Mouse (Mus musculus) urinary bladder, adult 18-20 months (tissue): ENCODE results near the gene St8sia1.

Experiments used
- DNase-seq, 2 experiments: peaks; one replicate each; pipeline ENCODE4 v3.0.0; 2022; ENCODE audit warnings: low spot score in 2 of 2, mixed read lengths in 2 of 2

Gene St8sia1

DNA sequence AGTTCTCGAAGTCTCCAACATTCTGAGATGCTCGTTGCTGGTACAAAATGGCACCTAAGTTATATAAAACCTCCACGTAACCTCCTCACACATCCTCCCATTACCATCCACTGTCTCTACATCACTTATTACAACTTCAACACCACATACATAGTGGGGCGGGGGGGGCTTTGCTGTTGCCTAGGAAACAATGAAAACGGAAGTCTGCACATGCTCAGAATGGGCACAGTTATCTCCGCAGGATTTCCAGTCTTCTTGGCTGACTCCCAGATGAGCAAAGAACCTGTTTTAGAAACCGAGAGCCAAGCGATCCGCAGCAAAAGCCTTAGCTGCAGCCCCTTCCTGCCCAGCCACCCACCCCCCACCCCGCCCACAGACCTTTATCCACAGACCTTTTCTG, 174.5 kb downstream of the St8sia1 start:
- no peak for DNase-seq

DNA sequence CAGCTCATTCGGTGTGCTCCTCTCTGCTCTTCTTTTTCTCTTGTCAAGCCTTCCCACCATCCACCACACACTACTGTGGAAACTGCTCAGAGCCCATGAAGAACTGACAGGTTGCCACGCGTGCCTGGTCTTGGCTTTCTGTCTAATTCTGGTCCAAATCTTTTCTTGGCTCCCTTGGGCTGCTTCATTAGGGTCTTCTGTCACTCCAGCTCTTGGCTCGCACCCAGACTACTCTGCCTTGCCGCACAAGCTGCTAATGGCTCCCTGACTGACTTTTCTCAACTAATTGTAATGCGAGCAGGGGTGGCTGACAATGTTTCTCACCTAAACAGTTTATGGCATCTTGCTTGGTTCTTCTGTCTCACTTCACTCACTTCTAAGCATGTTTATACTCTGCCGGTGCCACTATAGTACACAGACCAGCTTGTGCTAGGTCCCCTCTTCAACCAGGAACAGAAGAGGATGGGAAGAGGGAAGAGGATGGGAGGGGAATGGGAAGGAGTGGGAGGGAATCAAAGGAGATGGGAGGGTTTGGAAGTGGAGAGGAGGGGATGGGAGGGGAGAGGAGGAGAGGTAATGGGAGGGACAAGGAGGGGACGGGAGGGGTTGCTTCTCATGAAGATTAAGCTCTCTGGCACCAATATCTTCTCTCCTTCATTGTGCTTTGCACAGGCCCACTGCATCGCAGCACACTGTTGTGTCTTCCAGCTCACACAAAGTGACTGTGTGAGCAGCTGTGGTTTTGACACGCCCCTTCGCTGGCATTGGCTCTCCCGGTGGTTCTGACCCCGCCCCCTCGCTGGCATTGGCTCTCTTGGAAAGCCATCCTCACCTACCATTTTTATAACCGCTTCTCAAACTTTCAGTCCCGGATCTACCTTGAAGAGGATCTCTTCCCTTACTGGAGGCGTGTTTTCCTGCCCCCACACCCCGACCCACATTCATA, 175.9 kb downstream of the St8sia1 start:
- no peak for DNase-seq

DNA sequence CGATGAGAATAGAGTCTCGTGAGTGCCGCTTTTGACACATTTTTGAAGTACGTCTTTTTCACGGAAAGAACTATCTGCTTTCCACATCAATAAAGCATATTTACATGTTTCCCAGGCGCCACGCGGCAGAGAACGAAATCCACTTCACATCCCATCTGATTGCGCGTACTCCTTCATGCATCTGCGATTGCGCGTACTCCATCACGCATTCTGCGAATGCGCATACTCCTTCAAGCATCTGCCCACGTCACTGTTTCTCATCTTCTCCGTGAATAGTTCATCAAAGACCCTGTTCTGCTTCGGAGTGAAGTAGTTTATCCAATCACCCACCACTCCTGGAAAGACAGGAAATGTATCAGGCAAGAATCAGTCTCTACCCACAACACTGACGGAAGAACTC, 178.1 kb downstream of the St8sia1 start:
- no peak for DNase-seq

DNA sequence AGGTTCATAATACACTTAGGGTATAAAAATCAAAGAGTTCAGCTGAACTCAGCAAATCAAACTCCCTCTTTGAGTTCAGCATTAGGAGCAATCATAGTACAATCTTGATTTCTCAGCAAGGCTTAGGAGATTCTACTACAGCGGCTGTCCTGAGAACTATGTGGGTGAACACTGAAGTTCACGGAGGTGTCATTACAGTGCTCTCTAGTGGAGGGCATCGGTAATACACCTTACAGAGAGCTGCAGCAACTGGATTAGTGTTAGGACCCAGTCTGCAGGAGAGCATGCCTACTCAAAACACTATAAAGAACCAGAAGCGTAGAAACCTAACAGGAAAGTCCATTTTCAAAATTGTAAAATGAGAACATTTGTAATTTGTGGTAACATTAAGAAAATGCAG, 178.9 kb downstream of the St8sia1 start:
- peak in 1 of 2 experiments; percentile 16 for DNase-seq

DNA sequence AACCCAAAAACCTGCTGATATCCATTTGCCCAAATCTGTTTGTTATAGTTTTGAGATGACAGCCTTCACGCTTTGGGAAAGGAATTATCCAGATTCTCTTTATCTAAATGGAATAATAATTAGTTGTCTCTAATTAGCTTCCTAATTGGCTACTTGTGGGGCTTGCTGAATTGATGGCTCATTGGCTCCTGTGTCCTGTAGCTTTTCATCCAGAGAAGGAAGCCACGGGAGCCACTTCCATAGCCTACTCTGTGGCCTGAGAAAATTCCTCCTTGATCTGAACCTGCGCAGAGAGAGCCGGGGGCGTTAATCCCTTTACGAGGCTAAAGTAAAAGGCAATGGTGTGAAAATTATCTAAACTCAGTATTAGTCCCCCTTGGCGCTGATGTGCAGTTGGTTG, 183.0 kb downstream of the St8sia1 start:
- no peak for DNase-seq

DNA sequence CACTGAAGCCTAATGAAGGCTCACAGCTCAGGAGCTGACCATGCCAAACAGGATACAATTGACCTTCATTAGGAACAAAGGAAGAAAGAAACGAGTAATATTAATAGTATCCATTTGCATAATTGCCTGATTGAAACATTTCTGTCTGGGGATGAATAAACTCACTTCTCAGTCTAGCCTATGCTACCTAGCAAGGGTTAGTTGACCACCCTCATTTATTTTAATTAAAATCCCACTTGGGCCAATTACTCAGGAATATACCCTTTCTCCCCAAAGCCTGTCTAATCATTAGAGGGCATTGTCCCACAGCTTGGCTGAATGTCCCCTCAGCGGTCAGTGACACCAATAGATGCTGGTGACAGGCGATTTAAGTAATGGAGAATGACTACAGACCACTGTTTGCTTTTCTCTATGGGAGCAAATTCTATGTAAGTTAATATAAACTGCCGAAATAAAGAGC, 183.6 kb downstream of the St8sia1 start:
- no peak for DNase-seq

DNA sequence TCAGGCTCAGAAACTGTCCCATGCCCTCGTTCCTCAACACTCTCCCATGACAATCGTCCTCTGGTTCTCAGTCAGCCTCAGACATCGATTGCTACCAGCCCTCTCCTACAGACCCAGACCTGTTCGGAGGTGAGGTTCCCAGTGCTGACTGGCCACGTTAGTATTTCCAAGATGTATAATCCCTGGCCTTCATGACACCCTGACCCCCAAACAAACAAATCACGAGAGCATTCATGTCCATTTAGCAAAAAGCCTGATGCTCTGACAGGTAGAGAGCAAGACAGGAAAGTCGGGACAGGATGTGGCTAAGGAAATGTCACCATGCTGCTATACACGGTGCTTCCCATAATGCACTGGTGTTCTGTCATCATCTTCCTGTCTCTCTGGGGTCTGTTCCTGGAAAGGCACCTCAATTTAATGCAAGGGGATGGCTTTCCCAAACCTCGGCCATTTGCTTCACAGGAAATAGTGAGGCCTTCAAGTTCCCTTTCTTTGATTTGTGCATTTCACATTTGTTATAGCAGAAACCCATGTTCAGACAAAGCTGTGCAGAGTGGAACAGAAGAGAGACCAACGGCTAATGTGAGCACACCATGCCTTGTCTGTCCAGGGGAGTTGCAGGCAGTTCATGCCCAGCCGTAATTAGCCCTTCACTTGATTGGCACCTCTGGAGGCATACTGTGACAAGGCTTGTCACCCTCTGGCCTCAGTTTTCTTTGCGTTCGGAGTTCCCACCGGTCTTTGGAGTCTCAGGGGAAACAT, 184.3 kb downstream of the St8sia1 start:
- DNase-seq = no peak

DNA sequence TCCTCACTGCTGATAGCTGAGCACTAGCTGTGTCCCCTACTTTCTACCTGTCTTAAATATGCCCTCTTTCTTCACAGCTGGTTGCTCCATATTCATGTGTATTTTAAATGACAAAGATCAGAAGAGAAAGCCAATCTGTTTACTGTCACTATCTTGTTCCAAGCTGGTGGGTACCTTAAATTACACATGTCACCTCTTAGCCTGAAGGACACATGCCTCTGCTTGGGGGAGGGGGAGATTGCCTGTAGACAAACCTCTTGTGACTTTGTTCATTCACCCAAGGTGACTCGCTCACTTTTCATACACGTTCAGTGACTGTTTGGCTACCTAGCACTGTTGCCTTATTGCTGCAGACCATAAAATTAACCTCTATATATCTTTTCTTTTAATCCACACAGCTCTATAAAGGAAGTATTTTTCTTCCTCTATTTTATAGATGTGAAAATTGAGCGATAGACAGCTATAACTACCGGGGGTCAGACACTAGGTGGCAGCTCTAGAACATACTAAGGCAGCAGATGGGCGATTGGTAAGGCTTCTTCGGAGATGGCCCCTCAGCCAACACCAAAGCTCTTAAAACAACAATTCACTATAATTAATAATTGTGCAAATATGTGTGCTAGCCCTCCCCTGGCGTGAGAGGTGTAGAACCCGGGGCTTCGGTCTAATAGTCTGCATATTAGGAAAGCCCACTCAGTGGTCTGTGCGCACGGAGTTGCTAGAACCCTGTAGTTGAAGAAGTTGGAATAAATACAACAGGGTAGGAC, 185.0 kb downstream of the St8sia1 start:
- no peak for DNase-seq

DNA sequence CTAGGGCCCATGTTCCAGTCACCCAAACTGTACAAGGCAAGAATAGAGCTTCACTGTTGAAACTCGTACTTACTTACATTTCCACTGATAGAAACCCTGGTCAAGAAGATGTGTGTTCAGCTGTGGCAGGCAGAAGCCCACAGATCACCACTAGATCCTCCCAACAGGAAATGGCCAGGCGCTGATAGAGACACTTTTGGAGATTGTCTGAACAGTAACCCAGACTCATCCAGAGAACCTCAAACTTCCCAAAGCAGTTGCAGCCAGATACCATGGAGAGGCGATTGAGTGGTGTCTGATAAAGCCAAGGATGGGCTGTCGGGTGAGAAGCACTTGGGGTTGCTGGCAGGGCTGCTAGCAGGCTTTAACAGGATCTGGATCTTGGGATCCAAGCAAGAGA, 187.3 kb downstream of the St8sia1 start:
- no peak for DNase-seq

DNA sequence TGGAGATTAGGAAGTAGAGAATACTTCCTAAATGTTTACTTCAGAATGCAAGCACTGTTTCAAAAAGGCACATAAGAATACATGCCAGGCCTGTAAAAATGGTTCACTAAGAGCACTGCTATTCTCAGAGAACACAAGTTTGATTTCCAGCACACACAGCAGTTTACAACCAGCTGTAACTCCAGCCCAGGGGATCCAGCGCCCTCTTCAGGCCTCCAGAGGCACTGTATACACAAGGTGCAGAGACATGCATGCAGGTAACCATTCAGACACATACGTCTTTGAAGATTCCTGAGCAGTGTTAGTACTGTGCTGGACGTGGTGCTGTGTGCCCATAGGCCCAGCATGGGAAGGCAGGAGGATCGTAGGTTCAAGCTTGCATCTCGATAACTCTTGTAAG, 190.7 kb downstream of the St8sia1 start:
- no peak for DNase-seq

DNA sequence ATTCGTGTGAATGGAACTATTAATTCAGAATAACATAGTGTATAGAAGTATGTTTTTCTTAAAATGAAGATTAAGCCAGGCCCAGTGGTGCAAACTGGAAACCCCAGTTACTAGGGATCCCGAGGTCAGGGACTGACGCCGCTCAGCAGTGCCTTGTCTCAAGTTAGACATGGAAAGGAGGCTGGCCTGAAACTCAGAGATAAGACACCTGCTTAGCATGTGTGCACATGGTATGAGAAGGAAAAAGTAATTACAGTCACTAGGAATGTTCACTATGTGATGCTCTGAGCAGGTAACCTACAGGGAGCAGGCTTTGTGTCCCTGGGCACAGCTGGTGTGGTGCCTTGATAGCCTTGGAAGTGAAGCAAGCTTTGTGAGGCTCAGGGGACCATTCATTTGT, 192.6 kb downstream of the St8sia1 start:
- no peak for DNase-seq
